Mouse (Mus musculus) liver, embryonic 14.5 days (tissue): ENCODE results near the gene Kalrn.

Experiments
- CTCF ChIP-seq: IDR thresholded peaks from 2 replicates; pipeline ENCODE4 v1.5.1; 2016; ENCODE audit warnings: antibody characterized with exemption, low read depth, control low read depth
- EP300 ChIP-seq: IDR thresholded peaks from 2 replicates; pipeline ENCODE4 v1.6.1; 2016; ENCODE audit warnings: antibody characterized with exemption, low read depth

- TF ChIP-seq CTCF, result no peak
- no peak for TF ChIP-seq EP300
Observed at GRCm38 (mm10) chr16:34490506-34490905, 82.8 kb downstream of the Kalrn start.
